Mouse (Mus musculus) limb, embryonic 12.5 days (tissue): ENCODE data around the gene Gm14147. TPM values are rescaled to one million over a fixed set of nuclear protein-coding genes. Genes with fewer than 3 reads are reported as not detected.
"Not testable (repeated sequence)": the region's sequence is repeated elsewhere in the genome, so short reads cannot be mapped to it uniquely, and the experiment has no call there.

Experiments used
- ATAC-seq: fragments of 200-750 bp; cut with Nextera tagmentation; 2 replicates; pipeline ENCODE4 v1.8.0; 2017; ENCODE audit warnings: low read depth, moderate TSS enrichment; ENCODE audit not compliant: insufficient number of reproducible peaks, insufficient read depth, low FRiP score, low TSS enrichment
- H3K27ac ChIP-seq: fragments of 300-500 bp; sonication (generic); 2 replicates; pipeline ENCODE4 v1.5.1; 2016; ENCODE audit warnings: mild to moderate bottlenecking, moderate library complexity
- H3K27me3 ChIP-seq: fragments of 300-500 bp; sonication (generic); 2 replicates; pipeline ENCODE4 v1.6.1; 2016; ENCODE audit warnings: mild to moderate bottlenecking, moderate library complexity
- H3K36me3 ChIP-seq: fragments of 300-500 bp; sonication (generic); 2 replicates; pipeline ENCODE4 v1.6.1; 2016; ENCODE audit warnings: mild to moderate bottlenecking, moderate library complexity
- H3K4me1 ChIP-seq: fragments of 300-500 bp; sonication (generic); replicated peaks from 2 replicates; pipeline ENCODE4 v1.6.1; 2016
- H3K4me2 ChIP-seq: fragments of 300-500 bp; sonication (generic); 2 replicates; pipeline ENCODE4 v1.6.1; 2016; ENCODE audit warnings: mild to moderate bottlenecking, moderate library complexity
- H3K4me3 ChIP-seq: fragments of 300-500 bp; sonication (generic); replicated peaks from 2 replicates; pipeline ENCODE4 v1.5.1; 2016; ENCODE audit warnings: mild to moderate bottlenecking
- H3K9ac ChIP-seq: fragments of 300-500 bp; sonication (generic); replicated peaks from 2 replicates; pipeline ENCODE4 v1.6.1; 2016; ENCODE audit warnings: mild to moderate bottlenecking, moderate library complexity
- H3K9me3 ChIP-seq: fragments of 300-500 bp; sonication (generic); 2 replicates; pipeline ENCODE4 v1.6.1; 2016; ENCODE audit warnings: mild to moderate bottlenecking, moderate library complexity
- WGBS: fragments of 180-500 bp; shearing (Covaris S2); methylation state at CpG from one replicate; pipeline ENCODE4 v1.1.7; 2016; 5-methylcytosine and 5-hydroxymethylcytosine counted together
- polyA plus RNA-seq: library from polyadenylated mRNA; unstranded; fragments of >200 nt; fragmentation: Nextera tagmentation; extraction: Ambion mirVana; gene quantifications from 2 replicates; pipeline ENCODE4 v1.2.1, GENCODE M21; 2016

Gene Gm14147
- polyA plus RNA-seq: not detected in 2 replicates

DNA sequence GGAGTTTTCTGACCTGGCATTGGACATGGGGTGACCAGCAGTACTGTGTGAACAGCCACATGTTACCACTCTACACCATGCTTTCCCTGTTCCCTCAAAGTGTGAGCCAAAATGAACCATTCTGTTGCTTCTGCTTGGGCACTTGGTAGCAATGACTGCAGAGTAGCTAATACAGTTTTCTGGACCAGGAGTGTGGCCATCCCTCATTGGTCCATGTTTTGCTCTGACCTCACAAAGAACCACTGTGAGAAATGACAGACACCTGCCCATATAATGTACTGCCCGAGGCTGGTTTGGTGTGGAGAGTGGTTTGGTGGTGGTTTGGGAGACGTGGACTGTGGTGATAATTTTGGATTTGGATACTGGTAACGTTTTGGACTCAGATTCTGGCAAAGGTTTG, at the start of gene Gm14147:
Gm14147 (plus strand) TSS at position 301 of the 400 bp plus-strand sequence.
- H3K36me3 ChIP-seq, H3K4me1 ChIP-seq, H3K4me3 ChIP-seq, H3K9ac ChIP-seq, H3K27ac ChIP-seq, H3K4me2 ChIP-seq, H3K9me3 ChIP-seq, ATAC-seq, H3K27me3 ChIP-seq: not testable (repeated sequence)
- WGBS: no CpG with 5 or more reads among the region's 3 CpGs

DNA sequence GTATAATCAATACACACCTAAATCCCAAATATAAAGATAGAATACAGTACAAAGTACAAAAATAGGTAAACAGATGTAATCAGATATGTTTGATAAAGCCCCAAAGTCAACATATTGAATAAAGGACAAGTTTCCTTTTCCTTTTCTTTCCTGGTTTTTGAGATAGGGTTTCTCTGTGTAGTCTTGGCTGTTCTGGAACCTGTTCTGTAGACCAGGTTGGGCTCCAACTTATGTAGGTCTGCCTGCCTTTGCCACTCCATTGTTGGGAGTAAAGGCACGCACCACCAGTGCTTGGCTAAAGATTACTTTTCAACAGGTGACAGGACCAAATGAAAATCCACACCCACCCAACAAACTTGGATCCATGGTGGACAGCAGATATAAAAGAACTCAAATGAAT, 41.4 kb upstream of the Gm14147 start:
- H3K4me3 ChIP-seq: no peak overlapping the region
- H3K27me3 ChIP-seq: no peaks in the 10 kb centered on the region
- 88% methylated on average over 1 of the region's 1 CpGs for WGBS
- H3K4me2 ChIP-seq: no peak overlapping the region
- no peak for ATAC-seq
- no peaks in the 10 kb centered on the region for H3K9me3 ChIP-seq
- H3K4me1 ChIP-seq: no peaks in the 10 kb centered on the region
- no peak overlapping the region for H3K27ac ChIP-seq
- no peak overlapping the region for H3K9ac ChIP-seq
- no peaks in the 10 kb centered on the region for H3K36me3 ChIP-seq

- not testable (repeated sequence) for H3K9ac ChIP-seq, H3K36me3 ChIP-seq, H3K9me3 ChIP-seq, H3K27ac ChIP-seq, ATAC-seq, H3K4me3 ChIP-seq, H3K27me3 ChIP-seq, H3K4me1 ChIP-seq, H3K4me2 ChIP-seq
- WGBS: no CpG with 5 or more reads among the region's 3 CpGs
Observed at GRCm38 (mm10) chr2:151092250-151092649, 5.8 kb upstream of the Gm14147 start, which contains the start of gene Gm14151. Gene Gm14151, minus strand, starts transcription at chr2:151092350.

Other genes starting within 250 kb of the Gm14147 start
- 61.8 and 62.5 TPM in 2 replicates for gene Abhd12, start 193.5 kb upstream of the Gm14147 start, polyA plus RNA-seq
- gene Gins1, start 192.8 kb upstream of the Gm14147 start, polyA plus RNA-seq: 73.3 and 74.6 TPM in 2 replicates
- 13.2 and 14.5 TPM in 2 replicates for gene Ninl, start 58.9 kb upstream of the Gm14147 start, polyA plus RNA-seq
- gene Nanp, start 58.8 kb upstream of the Gm14147 start, polyA plus RNA-seq: 51.4 and 53.4 TPM in 2 replicates
- gene Gm14151, start 5.9 kb upstream of the Gm14147 start, polyA plus RNA-seq: not detected in 2 replicates